Mouse (Mus musculus) embryo, embryonic 11 days (tissue): ENCODE measurements around the gene Plppr3.
A peak's percentile ranks its signal among the peaks of the same experiment; 100 is the strongest.

Experiments
- DNase-seq: peaks from one replicate; pipeline ENCODE4 v3.0.0-alpha.2; 2015

Gene Plppr3

GRCm38 (mm10) chr10:79864351-79865188, 9.9 kb downstream of the Plppr3 start:
- peak; percentile 30 for DNase-seq

GRCm38 (mm10) chr10:79862925-79863324, 11.5 kb downstream of the Plppr3 start:
- DNase-seq: no peak

GRCm38 (mm10) chr10:79862049-79862788, 12.2 kb downstream of the Plppr3 start:
- no peak for DNase-seq

DNA sequence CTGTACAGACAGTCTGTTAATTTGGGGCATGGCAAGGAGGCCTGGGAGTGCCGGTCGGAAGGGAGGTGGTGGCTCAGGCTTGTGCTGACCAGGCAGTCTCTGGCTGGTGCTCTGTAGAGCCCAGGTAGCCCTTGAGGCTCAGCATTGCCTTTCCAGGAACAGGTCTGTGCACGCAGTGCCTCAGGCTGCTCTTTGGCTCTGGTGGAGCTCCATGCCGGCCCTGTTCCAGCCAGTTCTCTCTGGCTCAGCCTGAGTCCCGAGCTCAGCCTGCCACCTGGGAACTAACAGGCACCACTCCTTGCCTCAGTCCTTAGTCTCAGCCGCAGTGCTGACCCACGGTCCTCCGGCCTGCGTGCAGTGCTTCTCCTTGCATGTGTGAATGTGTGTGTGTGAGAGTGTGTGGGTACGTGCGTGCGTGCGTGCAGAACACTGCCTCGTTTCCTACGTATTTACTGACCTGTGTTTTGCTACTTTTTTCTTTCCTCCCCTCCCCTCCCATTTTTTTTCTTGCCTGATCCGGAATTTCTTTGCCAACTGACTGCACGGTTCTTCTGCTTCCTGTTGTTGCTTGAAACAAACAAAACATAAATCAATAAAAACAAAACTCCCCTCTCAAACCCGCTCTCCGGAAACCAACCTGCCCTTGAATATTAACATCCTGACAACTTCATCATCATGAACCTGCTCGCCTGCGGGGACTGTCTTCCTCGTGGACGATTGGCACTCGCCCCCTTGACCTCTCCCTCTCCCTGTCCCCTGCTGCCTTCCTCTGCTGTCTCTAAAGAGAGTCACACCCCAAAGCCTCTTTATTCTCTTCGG, 13.0 kb downstream of the Plppr3 start:
- peak; percentile 25 for DNase-seq

- DNase-seq: no peak
Observed at GRCm38 (mm10) chr10:79860079-79860911, 14.1 kb downstream of the Plppr3 start.

- DNase-seq: no peak
Observed at GRCm38 (mm10) chr10:79859116-79859515, 15.3 kb downstream of the Plppr3 start.

DNA sequence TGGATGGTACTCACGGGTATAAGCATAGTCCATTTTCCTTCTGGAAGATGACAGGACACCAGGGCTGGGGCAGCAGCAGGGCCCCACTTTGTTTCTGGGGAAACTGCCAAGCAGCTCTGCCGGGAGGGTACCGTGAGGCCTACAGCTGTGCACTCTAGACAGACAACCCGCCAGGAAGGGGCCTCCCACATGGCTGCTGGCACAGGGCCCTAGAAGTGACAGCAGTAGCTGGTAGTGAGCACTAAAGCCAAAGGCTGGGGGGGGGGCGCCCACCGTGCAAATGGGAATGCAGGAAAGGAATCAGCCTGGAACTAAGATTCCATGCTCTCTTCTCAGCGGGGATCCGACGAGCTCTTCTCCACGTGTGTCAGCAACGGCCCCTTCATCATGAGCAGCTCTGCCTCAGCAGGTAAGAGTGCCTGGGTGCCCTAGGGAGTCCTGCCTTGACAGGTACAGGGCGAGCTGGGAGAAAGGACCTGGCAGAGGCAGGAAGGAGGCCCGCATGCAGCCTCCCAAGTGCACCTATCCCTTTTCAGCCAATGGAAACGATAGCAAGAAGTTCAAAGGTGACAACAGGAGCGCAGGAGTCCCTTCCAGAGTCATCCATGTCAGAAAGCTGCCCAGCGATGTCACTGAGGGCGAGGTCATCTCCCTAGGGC, 15.9 kb downstream of the Plppr3 start:
- DNase-seq: no peak

- no peak for DNase-seq
Observed at GRCm38 (mm10) chr10:79857894-79858293, 16.5 kb downstream of the Plppr3 start.

DNA sequence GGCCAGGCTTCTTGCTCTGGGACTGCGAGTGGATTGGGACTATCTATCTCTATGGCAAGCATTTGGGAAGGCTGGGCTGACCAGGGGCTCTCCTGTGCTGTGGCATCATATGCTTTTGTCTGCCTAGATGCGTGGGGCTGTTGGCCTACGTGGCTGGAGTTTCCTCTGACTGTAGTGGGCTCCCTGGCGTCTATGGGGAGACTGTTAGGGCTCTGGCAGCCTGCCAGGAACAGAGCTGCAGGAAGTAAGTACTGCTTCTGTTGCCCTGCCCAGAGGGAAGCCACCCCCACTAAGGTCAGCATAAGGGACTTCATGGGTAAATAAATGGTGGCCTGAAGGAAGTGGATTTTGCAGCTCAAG, 17.0 kb downstream of the Plppr3 start:
- peak; percentile 27 for DNase-seq

DNA sequence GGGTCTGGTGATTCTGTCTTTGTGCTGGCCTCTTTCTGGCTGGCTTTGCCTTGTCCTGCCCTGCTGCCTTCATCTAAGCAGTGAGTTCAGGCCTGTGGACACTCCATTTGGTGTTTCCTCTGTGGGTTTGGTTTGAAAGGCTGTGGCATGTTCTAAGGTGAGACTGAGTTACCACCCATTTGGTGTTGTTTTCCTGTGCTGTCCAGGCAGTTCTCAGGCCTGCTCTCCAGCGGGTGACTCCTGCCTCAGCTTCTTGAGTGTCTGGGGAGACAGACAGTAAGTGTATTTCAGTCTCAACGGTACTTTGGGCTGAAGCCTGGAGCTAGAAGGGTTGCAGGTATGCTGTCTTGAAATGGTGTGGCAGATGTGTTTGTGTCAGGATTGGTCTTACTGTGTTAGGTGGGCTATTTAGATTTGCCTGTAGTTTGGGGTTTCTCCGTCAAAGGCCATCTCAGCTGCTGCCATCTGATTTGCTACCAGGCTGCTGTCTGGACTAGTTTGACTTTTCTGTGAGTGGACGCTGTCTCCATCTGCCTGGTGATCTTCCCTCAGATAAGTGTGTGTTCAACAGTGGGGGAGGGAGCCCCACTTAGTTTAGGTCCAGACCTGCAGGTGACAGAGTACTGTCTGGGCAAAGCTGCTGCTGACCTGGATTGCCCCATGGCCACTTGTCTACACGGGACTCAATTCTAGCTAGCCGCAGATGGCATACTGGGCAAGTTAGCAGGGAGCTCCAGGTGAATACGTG, 17.6 kb downstream of the Plppr3 start:
- no peak for DNase-seq

GRCm38 (mm10) chr10:79856280-79856679, 18.2 kb downstream of the Plppr3 start:
- DNase-seq: no peak

GRCm38 (mm10) chr10:79855558-79856184, 18.8 kb downstream of the Plppr3 start:
- peak; percentile 19 for DNase-seq

GRCm38 (mm10) chr10:79854801-79855541, 19.5 kb downstream of the Plppr3 start:
- peak; percentile 91 for DNase-seq

GRCm38 (mm10) chr10:79853860-79854795, 20.3 kb downstream of the Plppr3 start, which contains the start of gene Ptbp1:
Gene Ptbp1 (plus strand): TSS chr10:79854427.
- DNase-seq: peak; percentile 100

DNA sequence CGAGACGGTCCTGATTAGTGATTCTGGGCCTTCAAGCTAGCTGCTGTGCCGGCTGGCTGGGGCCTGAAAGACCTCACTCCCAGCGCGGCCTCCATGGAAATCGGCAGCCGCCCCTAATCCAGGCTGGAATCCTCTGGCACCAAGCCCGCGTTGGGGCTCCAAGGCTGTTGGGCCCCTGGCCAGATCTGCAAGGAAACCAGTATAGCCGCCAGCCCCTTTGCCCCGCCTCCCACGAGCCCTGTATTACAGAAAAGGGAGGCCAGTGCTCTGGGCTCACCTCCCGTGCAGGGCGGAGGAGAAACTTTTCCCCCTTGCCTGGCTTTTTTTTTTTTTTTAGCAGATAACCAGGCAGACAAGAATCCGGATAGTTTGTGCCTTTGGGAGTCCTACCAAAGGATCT, 21.0 kb downstream of the Plppr3 start:
- peak; percentile 87 for DNase-seq

DNA sequence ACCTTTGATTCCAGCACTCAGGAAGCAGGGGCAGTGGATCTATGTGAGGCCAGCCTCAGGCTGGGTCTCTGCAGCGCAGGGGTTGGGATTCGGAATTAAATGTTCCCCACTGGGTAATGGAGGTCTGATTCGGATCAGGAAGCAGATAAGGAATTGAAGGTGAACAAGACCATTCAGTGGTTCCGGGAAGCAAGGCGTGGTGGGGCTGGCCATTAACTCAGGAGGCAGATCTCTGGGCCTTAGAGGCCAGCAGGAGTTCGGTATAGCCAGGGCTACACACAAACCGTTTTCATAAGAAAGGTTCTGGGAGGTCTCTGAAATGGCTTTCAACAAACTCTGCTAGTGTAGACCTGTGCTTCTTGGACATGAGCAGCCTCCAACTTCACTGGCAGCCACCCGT, 21.6 kb downstream of the Plppr3 start:
- DNase-seq: peak; percentile 15

- DNase-seq: peak; percentile 56
Observed at GRCm38 (mm10) chr10:79852107-79852789, 22.2 kb downstream of the Plppr3 start.

- DNase-seq: no peak
Observed at GRCm38 (mm10) chr10:79851653-79852052, 22.8 kb downstream of the Plppr3 start.
